Mouse (Mus musculus) kidney, adult 9 months (tissue): ENCODE measurements around the gene Slc22a12.
A peak's percentile ranks its signal among the peaks of the same experiment; 100 is the strongest.

Source experiments
- DNase-seq: peaks from one replicate; pipeline ENCODE4 v3.0.0; 2022

The Slc22a12 gene

DNA sequence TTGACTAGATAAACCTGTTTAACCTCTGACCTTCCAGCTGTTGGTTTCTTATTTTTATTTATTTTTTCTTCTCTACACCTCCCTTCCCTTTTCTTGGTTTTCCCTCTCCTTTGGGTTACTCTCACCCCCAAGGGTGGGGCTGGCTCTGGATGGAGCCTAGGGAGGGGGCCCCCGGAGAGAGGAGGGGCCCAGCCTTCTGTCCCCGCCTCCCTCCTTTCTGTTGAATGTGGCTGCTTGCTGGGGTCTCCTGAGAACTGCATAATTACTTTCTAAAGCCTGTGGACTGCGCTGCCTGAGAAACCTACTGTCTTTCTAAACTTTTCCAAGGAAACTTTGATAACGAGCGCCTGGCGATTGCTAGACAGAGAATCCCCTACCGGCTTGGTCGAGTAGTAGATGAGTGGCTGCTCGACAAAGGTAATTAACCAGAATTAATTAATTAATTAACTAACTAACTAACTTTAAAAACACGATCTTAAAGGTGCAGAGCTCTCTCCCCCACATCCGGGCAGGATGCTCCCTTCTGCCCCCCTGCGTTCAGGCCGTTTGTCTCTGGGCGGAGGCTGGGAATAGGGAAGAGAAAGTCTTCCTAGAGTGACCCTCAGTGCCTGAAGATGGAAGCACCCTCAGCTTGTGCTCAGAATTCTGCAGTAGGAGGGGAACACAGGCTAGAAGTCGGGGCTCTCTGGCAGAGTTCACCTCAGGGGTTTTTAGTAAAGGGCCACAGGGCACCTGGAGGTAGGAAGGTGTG lies 29.3 kb downstream of the Slc22a12 start:
- no peak for DNase-seq

DNA sequence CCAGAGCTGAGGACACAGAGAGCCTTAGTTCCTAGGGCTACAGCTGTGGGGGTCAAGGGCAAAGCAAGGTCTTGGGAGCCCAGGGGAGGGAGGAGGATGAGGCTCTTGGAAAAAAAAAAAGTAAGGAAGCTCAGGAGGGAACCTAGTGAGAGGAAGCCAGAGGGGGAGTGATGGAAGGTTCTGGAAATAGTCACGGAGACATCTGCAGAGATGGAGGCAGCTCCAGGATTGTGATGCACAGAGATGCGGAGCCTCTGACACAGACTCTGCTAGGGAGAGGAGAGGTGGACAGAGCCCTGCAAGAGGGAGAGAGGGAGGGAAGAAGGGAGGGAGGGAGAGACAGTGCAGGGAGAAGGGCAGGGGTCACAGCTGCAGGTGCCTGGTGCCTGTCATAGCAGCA lies 32.3 kb downstream of the Slc22a12 start:
- DNase-seq, result no peak

DNA sequence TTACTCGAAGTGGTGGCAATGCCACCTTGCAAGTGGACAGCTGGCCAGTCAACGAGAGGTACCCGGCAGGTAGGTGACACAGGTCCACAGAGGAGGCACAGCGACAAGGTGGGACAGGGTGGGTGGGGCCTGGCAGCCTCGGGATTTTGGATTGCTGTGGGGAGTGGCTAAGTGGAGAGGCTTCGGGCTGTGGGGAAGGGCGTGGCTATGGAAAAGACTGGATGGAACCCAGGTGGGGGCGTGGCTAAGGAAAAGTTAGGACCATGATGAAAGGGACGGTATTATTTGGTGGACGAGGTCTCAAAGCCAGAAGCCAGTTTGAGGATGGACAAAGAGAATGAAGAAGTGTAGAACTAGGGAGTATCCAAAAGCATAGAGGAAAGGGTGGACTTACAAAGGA lies 33.0 kb downstream of the Slc22a12 start:
- no peak for DNase-seq

DNA sequence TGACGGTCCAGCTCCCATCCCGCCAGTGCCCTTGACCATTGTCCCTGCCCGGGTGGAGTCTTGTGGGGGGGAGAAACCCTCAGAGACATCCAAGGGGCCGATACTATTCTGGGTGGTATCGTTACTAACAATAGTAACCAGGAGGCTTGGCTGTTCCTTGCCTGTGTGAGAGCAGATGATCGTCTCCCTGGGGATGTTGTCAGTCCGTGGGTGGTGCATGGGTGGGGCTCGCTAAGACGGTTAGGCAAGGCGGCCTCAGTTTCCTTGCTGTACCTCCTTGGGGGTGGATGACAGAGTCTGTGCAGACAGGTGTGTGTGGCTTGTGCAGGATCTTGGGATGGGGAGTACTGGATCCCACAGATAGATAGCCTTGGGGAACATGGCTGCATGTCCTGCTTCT lies 35.4 kb downstream of the Slc22a12 start:
- no peak for DNase-seq

DNA sequence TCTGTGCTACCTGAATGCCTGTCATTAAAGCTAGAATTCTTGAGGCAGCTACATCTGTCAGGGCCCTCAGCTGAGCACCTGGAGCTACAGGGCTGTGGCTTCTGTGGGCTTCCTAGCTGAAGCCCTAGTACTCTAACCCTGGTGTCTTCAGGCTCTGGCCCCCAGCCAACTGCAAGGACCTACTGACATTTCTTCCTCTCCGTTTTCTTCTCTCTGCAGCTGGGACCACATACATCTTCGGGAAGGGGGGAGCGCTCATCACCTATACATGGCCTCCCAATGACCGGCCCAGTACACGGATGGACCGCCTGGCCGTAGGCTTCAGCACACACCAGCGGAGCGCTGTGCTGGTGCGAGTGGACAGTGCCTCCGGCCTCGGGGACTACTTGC lies 38.2 kb downstream of the Slc22a12 start:
- DNase-seq, result no peak

DNA sequence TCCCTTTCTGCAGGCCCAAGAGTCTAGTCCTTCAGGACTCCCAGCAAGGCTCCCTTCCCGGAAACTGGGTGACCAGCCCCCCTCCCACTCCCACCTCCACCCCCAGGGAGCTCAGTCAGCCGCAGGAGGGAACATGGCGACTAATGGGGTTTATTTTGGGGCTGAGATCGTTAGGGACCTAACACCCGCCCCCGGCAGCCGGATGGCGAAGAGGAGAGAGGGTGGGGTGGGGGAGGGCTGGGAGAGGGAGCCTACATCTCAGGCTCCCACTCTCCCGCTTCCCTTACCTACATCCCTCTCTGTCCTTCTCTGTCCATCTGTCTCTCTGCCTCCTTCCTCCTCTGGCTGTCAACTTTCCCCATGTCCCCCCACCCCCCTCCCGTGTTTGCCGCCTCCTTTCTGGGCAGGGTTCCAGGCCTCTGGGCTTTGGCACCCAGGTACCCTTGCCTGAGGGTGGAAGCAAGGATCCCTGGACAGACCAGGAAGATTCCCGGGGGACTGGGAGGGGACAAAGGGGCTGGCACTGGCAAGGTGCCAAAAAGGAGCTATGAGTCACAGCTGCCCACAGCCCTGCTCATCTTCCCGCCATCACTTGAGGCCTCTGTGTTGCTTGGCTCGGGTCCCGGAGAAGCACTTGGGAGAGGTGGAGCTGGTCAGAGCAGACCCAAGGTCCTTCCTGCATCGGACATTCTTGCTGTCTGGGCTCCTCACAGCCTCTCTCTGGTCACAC lies 38.7 kb downstream of the Slc22a12 start:
- no peak for DNase-seq

DNA sequence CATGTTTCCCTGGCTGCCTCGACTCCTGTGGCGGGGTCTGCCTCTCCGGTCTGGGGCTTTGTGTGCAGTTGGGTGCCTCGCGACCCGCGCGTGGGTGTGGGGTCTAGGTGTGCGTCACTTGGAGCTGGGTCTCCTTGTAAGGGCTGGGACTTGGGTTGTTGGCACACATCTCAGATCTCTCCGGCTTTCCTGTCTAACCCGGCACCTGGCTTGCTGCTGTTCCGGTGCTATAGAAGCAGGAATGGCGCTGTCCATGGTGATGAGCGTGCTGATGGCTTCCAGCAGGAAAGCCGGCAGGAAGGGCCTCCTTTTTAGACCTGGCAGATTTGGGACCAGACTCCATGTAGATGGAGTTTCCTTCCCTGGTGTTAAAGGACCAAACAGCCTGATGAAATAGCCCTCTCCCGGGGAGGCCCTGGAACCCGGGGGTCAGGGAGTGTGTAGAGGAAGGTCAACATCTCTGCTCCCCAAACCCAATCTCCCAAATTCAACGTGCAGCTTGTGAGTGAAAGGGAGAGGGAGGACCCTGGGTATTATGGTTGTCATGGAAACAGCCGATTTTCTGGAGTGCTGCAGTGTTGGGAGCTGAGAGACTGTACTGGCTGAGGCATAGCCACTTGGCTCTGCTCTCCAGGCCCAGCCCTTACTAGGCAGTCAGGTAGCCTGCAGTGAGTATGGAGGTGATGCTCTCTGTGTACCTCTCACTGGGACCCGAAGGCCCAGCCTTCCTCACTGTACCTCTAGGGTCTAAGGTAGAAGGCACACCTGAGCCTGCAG lies 40.1 kb downstream of the Slc22a12 start:
- DNase-seq, result peak; percentile 68

DNA sequence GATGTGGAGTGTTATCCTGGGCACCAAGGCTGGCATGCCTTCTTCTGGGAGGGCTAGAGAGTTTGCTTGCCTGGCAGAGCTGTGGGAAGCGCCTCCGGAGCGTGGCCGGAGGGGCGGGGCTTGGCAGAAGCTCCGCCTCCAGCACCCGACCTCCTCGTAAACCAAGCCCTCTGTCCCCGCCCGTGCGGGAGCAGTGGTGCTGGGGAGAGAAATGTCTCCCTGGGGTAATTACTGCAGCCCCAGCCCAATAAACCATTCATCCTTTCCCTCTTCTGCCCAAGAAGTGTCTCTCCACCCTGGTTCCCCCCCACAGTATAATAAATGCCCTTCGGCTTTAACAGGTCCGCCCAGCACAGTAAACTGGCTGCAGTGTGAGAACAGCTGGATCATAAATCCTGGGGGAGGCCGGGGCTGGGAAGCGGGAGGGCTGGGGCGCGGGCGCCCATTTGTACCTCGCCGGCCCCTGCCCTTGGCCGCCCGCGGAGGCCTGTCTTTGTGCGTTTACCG lies 40.7 kb downstream of the Slc22a12 start:
- peak; percentile 54 for DNase-seq

DNA sequence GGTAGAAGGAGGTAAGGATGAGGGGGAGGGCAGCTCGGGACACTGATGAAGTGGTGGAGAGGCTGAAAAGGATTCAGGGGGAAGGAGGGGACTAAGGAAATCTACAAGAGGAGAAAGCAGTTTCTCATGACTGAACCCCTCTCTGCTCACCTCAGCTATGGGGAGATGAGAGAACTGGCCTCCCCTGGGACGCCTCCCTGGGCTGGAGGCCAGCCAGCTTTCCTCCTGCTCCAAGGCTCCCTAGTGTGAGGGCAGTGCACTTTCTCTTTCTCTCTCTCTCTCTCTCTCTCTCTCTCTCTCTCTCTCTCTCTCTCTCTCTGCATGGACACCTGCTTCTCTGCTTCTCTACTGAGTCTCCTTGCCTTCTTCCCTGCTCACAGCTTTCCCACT lies 42.2 kb downstream of the Slc22a12 start:
- DNase-seq, result no peak

DNA sequence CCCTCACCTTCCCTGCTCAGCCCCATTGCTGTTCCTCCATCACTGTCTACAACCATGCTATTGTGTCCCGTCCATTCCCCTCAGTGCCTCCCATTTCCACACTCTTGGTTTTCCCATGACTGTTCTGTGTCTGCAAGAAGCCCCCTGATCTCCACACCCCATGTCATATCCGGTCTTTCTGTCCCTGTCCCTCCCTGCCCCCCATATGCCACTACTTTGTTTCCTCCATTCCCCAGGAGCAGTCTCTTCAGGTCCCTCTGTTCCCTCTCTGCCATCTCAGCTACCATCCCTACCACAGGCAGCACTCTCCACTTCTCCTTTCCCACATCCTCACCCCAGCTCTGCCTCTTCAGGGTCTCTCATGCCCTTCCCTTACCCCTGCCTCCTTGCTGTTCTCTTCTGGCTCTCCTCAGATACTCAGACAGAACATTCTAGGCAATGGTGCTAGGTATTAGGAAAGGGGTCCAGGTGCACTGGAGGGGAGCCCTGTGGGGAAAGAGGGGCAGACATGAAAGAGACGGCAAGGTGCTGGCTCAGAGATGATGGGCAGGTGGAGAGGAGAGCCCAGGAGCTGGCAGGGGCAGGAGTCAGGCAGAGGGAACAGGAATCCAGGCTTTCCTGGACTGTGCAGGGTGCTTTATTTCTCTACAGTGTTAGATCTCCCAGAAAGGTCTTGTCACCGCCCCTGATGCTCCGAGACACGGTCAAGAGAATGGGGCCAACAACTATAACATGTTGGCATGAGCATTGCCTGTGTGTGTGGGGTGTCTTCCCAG lies 42.8 kb downstream of the Slc22a12 start:
- DNase-seq, result no peak

DNA sequence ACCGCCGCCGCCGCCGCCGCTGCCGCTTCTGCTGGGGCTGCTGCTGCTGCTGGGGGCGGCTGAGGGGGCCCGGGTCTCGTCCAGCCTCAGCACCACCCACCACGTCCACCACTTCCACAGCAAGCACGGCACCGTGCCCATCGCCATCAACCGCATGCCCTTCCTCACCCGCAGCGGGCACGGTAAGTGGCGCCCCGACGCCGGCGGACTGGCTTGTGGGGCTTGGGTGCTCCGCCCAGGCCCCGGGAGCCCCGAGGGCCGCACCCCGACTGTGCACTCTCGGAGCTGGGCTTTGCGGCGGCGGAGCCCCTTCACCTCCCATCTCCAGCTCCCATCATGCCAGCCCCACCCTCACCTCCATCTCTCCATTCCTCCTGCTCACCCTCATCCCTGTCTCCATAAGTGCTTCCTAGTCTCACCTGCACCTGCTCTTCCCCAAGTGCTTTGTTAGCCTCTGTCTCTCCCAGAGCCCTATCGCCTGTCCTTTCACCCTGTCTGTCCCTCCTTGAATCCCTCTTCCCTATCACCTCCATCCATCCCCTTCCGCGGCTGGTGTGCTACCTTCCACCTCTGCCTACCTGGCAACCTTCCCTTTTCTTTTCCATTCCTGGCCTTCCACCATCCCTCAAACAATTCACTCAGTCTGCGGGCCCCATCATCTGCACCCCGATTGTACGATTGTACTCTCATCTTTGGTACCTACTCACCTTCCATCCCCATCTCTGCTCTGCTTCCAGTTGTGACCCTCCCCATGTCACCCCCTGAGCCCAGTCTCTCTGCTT lies 44.3 kb downstream of the Slc22a12 start:
- no peak for DNase-seq

DNA sequence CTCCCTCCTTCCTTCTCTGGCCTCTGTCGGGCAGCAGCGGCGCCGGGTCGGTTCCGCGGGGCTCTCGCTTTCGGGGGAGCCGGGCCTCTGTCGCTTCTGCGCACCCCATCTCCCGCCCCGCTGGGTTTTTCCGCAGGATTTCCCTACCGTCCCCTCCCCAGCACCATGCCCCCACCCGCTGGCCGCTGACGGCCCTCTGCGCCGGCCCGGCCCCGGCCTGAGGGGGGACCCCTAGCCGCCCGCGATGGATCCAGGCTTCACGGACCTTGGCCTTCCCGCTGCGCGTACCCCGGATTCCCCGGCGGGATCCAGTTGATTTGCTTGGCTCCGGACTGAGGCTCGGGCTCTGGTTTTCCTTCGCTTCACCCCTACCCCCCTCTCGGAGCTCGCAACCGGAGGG lies 45.0 kb downstream of the Slc22a12 start:
- no peak for DNase-seq

DNA sequence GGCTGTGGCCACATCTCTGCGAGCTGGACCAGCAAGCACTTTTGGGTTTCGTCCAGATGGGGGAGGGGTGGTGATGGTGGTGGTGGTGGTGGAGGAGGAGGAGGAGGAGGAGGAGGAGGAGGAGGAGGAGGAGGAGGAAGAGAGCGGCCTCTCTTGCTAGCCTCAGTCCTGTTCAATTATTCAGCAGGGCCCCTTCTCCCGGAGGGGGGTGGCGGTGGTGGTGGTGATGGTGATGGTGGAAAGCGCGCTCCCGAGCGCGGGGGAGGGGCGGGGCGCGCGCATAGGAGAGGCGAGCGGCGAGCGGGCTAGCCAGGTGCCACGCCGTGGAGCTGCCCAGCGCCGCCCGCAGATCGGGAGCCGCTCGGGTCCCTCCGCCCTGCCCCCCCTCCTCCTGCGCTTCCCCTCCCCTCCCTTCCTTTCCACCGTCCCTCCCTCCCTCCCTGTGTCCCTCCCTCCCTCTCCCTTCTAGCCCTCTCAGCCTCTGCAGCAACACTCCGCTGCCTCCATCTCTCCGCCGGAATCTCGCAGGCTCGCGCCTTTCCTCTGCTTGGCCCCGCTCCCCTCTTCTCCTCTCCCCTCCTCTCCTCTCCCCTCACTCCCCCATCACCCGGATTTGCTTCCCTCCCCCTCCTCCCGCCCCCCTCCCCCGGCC lies 45.6 kb downstream of the Slc22a12 start:
- DNase-seq, result no peak

DNA sequence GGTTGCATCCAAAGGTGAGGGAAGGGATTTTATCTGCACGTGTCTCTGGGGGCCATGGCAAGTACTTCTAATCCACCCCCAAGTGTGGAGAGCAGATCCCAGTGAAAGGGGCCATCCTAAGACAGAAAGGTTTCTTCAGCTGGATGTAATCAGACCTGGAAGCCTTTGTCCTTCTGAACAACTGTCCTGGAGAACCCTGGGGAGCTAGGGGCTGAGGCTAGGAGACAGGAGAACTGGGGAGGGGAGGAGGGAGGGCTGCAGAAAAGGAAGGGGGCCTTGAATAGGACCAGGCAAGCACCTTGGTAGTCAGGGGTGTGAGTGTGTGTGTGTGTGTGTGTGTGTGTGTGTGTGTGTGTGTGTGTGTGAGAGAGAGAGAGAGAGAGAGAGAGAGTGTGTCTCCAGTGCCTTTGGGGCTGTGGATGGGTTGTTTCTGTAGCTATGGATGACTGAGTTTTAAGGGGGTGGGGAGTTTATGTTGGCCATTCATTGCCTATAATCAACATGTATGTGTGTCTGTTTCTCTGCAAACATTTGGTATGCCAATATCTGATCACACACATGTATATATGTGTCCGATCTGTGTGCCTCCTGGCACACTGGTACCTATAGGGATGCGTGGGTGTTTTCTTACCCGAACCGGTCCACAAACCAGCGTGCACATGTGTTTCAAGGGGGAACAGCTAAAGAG lies 46.2 kb downstream of the Slc22a12 start:
- DNase-seq, result no peak

DNA sequence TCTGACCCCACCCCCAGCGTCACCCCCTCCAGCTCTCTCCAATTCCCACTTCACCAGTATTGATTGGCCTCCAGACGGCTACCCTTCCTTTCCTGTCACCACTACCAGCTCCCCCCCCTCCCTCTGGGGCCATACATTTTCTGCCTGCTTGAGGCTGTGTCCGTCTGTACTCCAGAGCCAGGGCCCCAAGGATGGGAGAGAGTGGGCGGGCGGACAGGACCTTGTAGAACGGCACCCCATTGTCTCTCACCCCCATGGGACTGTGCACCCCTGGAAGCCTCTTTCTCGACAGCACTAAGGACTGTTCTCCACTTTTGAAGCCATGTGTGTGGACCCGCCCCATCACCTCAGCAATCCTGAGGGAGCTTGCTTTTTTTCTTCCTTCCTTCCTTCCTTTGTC lies 47.1 kb downstream of the Slc22a12 start:
- no peak for DNase-seq

DNA sequence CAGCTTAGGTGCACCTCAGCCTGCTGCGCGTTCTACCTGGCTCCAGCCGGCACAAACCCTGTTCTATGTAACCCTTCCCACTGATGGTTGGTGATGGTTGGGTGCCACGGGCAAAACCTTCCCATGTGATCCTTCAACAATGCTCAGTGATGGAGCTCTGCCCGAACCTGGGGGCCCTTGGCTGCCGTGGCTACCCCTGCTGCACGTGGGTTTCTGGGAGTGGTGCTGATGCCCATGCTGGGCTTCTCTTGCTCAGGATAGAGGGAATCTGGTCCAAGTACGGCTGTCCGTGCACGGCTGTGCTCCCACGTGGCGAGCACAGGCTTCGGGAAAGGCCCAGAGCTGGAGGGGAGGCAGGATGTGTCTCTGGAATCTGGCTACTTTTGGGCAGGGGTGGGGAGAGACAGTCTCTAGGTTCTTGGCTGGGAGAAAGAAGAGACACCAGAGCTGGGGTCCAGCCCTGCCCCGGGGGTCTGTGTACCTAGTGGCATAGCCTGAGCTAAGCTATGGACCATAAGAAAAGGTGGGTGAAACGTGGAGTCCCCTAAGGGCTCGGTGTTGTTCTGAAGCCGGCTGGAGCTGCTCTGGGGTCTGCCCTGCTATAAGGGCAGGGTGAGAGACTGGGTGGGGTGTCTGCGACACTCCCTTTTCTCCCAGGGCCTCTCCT lies 48.2 kb downstream of the Slc22a12 start:
- no peak for DNase-seq

DNA sequence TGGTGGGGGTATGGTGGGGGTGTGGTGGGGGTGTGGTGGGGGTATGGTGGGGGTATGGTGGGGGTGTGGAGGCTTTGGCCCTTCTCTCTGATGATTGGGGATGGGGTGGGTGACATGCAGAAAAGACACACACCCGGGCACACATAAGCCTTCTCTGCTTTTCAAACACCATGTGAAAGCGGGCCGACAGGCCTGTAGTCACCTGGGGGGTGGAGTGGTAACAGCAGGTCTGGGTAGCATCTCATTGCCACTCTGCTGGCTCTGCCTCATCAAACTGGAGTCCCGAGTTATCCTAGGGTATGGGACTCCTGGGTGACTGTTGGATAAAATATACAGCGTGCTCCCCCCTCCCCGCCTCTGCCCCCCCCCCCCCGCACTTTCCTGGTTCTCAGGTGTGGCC lies 48.8 kb downstream of the Slc22a12 start:
- no peak for DNase-seq

DNA sequence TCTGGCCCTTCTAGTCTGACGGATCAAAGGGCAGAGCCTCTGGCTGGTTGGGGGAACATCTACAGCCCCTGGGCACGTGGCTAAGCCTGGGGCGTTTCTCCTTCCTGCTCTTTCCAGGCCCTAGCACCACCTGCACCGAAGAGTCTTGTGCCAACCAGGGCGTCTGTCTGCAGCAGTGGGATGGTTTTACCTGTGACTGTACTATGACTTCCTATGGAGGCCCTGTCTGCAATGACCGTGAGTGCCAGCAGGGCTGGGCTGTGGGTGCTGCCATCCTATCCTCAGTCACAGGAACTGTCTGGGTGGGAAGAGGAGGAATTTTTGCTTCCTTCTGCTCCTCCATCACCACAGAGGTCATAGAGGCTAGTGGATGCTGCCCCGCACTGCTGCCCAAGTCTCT lies 49.6 kb downstream of the Slc22a12 start:
- DNase-seq, result no peak

DNA sequence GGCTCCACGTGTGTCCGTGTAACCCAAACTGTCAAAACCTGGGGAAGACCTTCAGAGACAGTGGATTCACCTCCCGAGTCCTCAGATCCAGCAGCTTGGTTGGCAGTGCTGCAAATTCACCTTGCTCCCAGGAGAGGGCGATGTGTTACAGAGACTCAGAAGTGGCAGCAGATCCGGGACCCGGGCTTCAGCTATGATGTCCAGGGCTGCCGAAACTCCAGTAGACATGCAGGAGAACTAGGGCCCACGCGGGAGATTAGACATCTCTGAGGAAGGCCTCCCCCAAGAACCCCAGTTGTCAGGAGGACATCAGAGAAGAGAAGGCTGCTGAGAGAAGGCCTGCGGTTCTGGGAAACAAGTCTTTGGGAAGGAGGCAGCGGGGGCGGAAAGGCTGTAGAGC lies 50.7 kb downstream of the Slc22a12 start:
- peak; percentile 80 for DNase-seq

DNA sequence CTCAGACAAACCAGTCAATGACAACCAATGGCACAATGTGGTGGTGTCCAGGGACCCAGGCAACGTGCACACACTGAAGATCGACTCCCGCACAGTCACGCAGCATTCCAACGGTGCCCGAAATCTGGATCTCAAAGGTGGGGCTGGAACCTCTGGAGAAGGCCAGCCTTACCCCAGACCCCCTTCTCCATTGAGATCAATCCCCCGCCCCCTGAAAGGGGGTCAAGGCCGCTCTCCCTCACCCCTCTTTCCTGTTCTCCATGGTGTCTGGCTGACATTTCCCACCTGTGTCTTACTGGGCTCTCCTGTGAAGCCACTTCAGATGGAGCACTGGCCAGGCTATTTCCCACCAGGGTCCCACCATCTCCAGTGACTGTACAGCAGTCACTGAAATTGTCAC lies 51.3 kb downstream of the Slc22a12 start:
- no peak for DNase-seq
